Mouse (Mus musculus) stomach, embryonic 14.5 days (tissue): ENCODE results near the gene Psmc6. TPM values are rescaled to one million over a fixed set of nuclear protein-coding genes. Genes with fewer than 3 reads are reported as not detected.

Source experiments
- polyA plus RNA-seq: library from polyadenylated mRNA; unstranded; fragments of >200 nt; fragmentation: Nextera tagmentation; extraction: Ambion mirVana; gene quantifications from 2 replicates; pipeline ENCODE4 v1.2.1, GENCODE M21; 2014

Psmc6 gene
- polyA plus RNA-seq, 1 experiment from 2014 or later = 163 TPM

Other genes starting within 250 kb of the Psmc6 start
- 4.1 and 4.8 TPM in 2 replicates for gene Gpr137c, start 110.1 kb upstream of the Psmc6 start, polyA plus RNA-seq
- 15.3 and 17.5 TPM in 2 replicates for gene Txndc16, start 109.5 kb upstream of the Psmc6 start, polyA plus RNA-seq
- 39.4 and 41.5 TPM in 2 replicates for gene Ero1l, start 11.0 kb upstream of the Psmc6 start, polyA plus RNA-seq
- 75.3 and 86.5 TPM in 2 replicates for gene Styx, start 21.3 kb downstream of the Psmc6 start, polyA plus RNA-seq
- 50.9 and 52.8 TPM in 2 replicates for gene Gnpnat1, start 75.1 kb downstream of the Psmc6 start, polyA plus RNA-seq
- gene Fermt2, start 200.3 kb downstream of the Psmc6 start, polyA plus RNA-seq = 223 and 245 TPM in 2 replicates